Mouse (Mus musculus) embryonic facial prominence, embryonic 11.5 days (tissue): ENCODE measurements around the gene Emp1. TPM values are rescaled to one million over a fixed set of nuclear protein-coding genes. Genes with fewer than 3 reads are reported as not detected.

ENCODE experiments used
- ATAC-seq: fragments of 200-750 bp; cut with Nextera tagmentation; replicated peaks from 2 replicates; pipeline ENCODE4 v1.8.0; 2017; ENCODE audit warnings: low read depth; ENCODE audit not compliant: insufficient number of reproducible peaks, low FRiP score, low TSS enrichment
- DNase-seq: peaks from one replicate; pipeline ENCODE4 v3.0.0-alpha.2; 2015; ENCODE audit warnings: low spot score
- H3K27ac ChIP-seq: fragments of 300-500 bp; sonication (generic); replicated peaks from 2 replicates; pipeline ENCODE4 v1.5.1; 2014; ENCODE audit warnings: mild to moderate bottlenecking, low read depth, low read length, control low read depth
- H3K27me3 ChIP-seq: fragments of 300-500 bp; sonication (generic); 2 replicates; pipeline ENCODE4 v1.6.1; 2014; ENCODE audit warnings: mild to moderate bottlenecking, low read length, moderate library complexity, mixed read lengths; ENCODE audit not compliant: control insufficient read depth, insufficient read depth
- H3K36me3 ChIP-seq: fragments of 300-500 bp; sonication (generic); replicated peaks from 2 replicates; pipeline ENCODE4 v1.6.1; 2014; ENCODE audit warnings: low read depth, mild to moderate bottlenecking, low read length, moderate library complexity, mixed read lengths; ENCODE audit not compliant: control insufficient read depth, insufficient read depth
- H3K4me1 ChIP-seq: fragments of 300-500 bp; sonication (generic); 2 replicates; pipeline ENCODE4 v1.6.1; 2014; ENCODE audit warnings: low read length, mixed read lengths; ENCODE audit not compliant: control insufficient read depth, insufficient read depth
- H3K4me2 ChIP-seq: fragments of 300-500 bp; sonication (generic); 2 replicates; pipeline ENCODE4 v1.6.1; 2014; ENCODE audit warnings: low read depth, mild to moderate bottlenecking, control low read depth, low read length, moderate library complexity
- H3K4me3 ChIP-seq: fragments of 300-500 bp; sonication (generic); 2 replicates; pipeline ENCODE4 v1.5.1; 2014; ENCODE audit warnings: low read depth, low read length, control low read depth
- H3K9ac ChIP-seq: fragments of 300-500 bp; sonication (generic); replicated peaks from 2 replicates; pipeline ENCODE4 v1.6.1; 2014; ENCODE audit warnings: mild to moderate bottlenecking, control low read depth, low read length
- H3K9me3 ChIP-seq: fragments of 300-500 bp; sonication (generic); replicated peaks from 2 replicates; pipeline ENCODE4 v1.6.1; 2016; ENCODE audit warnings: mild to moderate bottlenecking, low read length, inconsistent platforms, mixed read lengths; ENCODE audit not compliant: control insufficient read depth
- WGBS: fragments of 180-500 bp; shearing (Covaris S2); extraction: QIAGEN DNeasy Blood & Tissue Kit; methylation state at CpG from one replicate; pipeline ENCODE4 v1.1.7; 2014; 5-methylcytosine and 5-hydroxymethylcytosine counted together
- polyA plus RNA-seq: library from polyadenylated mRNA; unstranded; fragments of >200 nt; fragmentation: Nextera tagmentation; extraction: Ambion mirVana; gene quantifications from 2 replicates; pipeline ENCODE4 v1.2.1, GENCODE M21; 2014

Gene Emp1
- polyA plus RNA-seq, 1 experiment from 2014 or later = 7.3 TPM

- Histone ChIP-seq H3K4me1 (no peaks in the 10 kb centered on the region), H3K27me3 (no peaks in the 10 kb centered on the region), H3K9ac (no peak overlapping the region), H3K27ac (no peak overlapping the region), H3K4me2 (no peak overlapping the region), H3K9me3 (no peaks in the 10 kb centered on the region), H3K36me3 (no peaks in the 10 kb centered on the region), H3K4me3 (no peak overlapping the region)
- peak; percentile 62 for DNase-seq
- WGBS = 44% methylated on average over 8 of the region's 8 CpGs
- peak; percentile 67; the same call in 1 of the 2 replicates for ATAC-seq
Observed at GRCm38 (mm10) chr6:135429268-135429909, 67.0 kb downstream of the Emp1 start.

GRCm38 (mm10) chr6:135430441-135430970 lies 68.2 kb downstream of the Emp1 start:
- H3K4me3 ChIP-seq = no peak overlapping the region
- 80% methylated on average over 8 of the region's 8 CpGs for WGBS
- no peak overlapping the region for H3K27ac ChIP-seq
- H3K4me1 ChIP-seq = no peaks in the 10 kb centered on the region
- H3K4me2 ChIP-seq = no peak overlapping the region
- H3K9ac ChIP-seq = no peak overlapping the region
- H3K9me3 ChIP-seq = no peaks in the 10 kb centered on the region
- no peaks in the 10 kb centered on the region for H3K36me3 ChIP-seq
- no peaks in the 10 kb centered on the region for H3K27me3 ChIP-seq
- DNase-seq = no peak
- no peak for ATAC-seq

Other genes starting within 250 kb of the Emp1 start
- gene Gprc5d, start 244.3 kb upstream of the Emp1 start, polyA plus RNA-seq = not detected in 2 replicates
- 25.0 and 25.2 TPM in 2 replicates for gene Fam234b, start 164.6 kb upstream of the Emp1 start, polyA plus RNA-seq
- 3.1 and 3.7 TPM in 2 replicates for gene Hebp1, start 164.5 kb upstream of the Emp1 start, polyA plus RNA-seq
- gene Gsg1, start 108.2 kb upstream of the Emp1 start, polyA plus RNA-seq = 0.46 TPM in 1 of 2 replicates, not detected in the other
- gene Pbp2, start 52.1 kb upstream of the Emp1 start, polyA plus RNA-seq = not detected in 2 replicates